Mouse (Mus musculus) embryonic facial prominence, embryonic 11.5 days (tissue): ENCODE measurements around the gene Pmepa1. TPM values are rescaled to one million over a fixed set of nuclear protein-coding genes. Genes with fewer than 3 reads are reported as not detected.

Experiments
- ATAC-seq: fragments of 200-750 bp; cut with Nextera tagmentation; replicated peaks from 2 replicates; pipeline ENCODE4 v1.8.0; 2017; ENCODE audit warnings: low read depth; ENCODE audit not compliant: insufficient number of reproducible peaks, low FRiP score, low TSS enrichment
- DNase-seq: peaks from one replicate; pipeline ENCODE4 v3.0.0-alpha.2; 2015; ENCODE audit warnings: low spot score
- H3K27ac ChIP-seq: fragments of 300-500 bp; sonication (generic); replicated peaks from 2 replicates; pipeline ENCODE4 v1.5.1; 2014; ENCODE audit warnings: mild to moderate bottlenecking, low read depth, low read length, control low read depth
- H3K27me3 ChIP-seq: fragments of 300-500 bp; sonication (generic); 2 replicates; pipeline ENCODE4 v1.6.1; 2014; ENCODE audit warnings: mild to moderate bottlenecking, low read length, moderate library complexity, mixed read lengths; ENCODE audit not compliant: control insufficient read depth, insufficient read depth
- H3K36me3 ChIP-seq: fragments of 300-500 bp; sonication (generic); replicated peaks from 2 replicates; pipeline ENCODE4 v1.6.1; 2014; ENCODE audit warnings: low read depth, mild to moderate bottlenecking, low read length, moderate library complexity, mixed read lengths; ENCODE audit not compliant: control insufficient read depth, insufficient read depth
- H3K4me1 ChIP-seq: fragments of 300-500 bp; sonication (generic); 2 replicates; pipeline ENCODE4 v1.6.1; 2014; ENCODE audit warnings: low read length, mixed read lengths; ENCODE audit not compliant: control insufficient read depth, insufficient read depth
- H3K4me2 ChIP-seq: fragments of 300-500 bp; sonication (generic); 2 replicates; pipeline ENCODE4 v1.6.1; 2014; ENCODE audit warnings: low read depth, mild to moderate bottlenecking, control low read depth, low read length, moderate library complexity
- H3K4me3 ChIP-seq: fragments of 300-500 bp; sonication (generic); 2 replicates; pipeline ENCODE4 v1.5.1; 2014; ENCODE audit warnings: low read depth, low read length, control low read depth
- H3K9ac ChIP-seq: fragments of 300-500 bp; sonication (generic); replicated peaks from 2 replicates; pipeline ENCODE4 v1.6.1; 2014; ENCODE audit warnings: mild to moderate bottlenecking, control low read depth, low read length
- H3K9me3 ChIP-seq: fragments of 300-500 bp; sonication (generic); replicated peaks from 2 replicates; pipeline ENCODE4 v1.6.1; 2016; ENCODE audit warnings: mild to moderate bottlenecking, low read length, inconsistent platforms, mixed read lengths; ENCODE audit not compliant: control insufficient read depth
- WGBS: fragments of 180-500 bp; shearing (Covaris S2); extraction: QIAGEN DNeasy Blood & Tissue Kit; methylation state at CpG from one replicate; pipeline ENCODE4 v1.1.7; 2014; 5-methylcytosine and 5-hydroxymethylcytosine counted together
- polyA plus RNA-seq: library from polyadenylated mRNA; unstranded; fragments of >200 nt; fragmentation: Nextera tagmentation; extraction: Ambion mirVana; gene quantifications from 2 replicates; pipeline ENCODE4 v1.2.1, GENCODE M21; 2014

The Pmepa1 gene
- polyA plus RNA-seq, 1 experiment from 2014 or later = 3.3 TPM

- H3K4me2 ChIP-seq = no peak overlapping the region
- no peak for ATAC-seq
- no peak overlapping the region for H3K4me3 ChIP-seq
- no peaks in the 10 kb centered on the region for H3K27me3 ChIP-seq
- no peak for DNase-seq
- H3K27ac ChIP-seq = no peak overlapping the region
- no peaks in the 10 kb centered on the region for H3K4me1 ChIP-seq
- H3K9ac ChIP-seq = no peak overlapping the region
- H3K36me3 ChIP-seq = peaks cover 4% of the 10 kb centered on the region
- 78% methylated on average over 7 of the region's 7 CpGs for WGBS
- no peaks in the 10 kb centered on the region for H3K9me3 ChIP-seq
These were observed 50.4 kb downstream of the Pmepa1 start for GRCm38 (mm10) chr2:173225906-173226305.

GRCm38 (mm10) chr2:173224832-173225231 lies 51.5 kb downstream of the Pmepa1 start:
- H3K4me1 ChIP-seq = no peaks in the 10 kb centered on the region
- no peak overlapping the region for H3K4me2 ChIP-seq
- WGBS = 57% methylated on average over 7 of the region's 7 CpGs
- no peak for DNase-seq
- H3K9ac ChIP-seq = no peak overlapping the region
- H3K27me3 ChIP-seq = no peaks in the 10 kb centered on the region
- no peak overlapping the region for H3K27ac ChIP-seq
- H3K4me3 ChIP-seq = no peak overlapping the region
- H3K36me3 ChIP-seq = peaks cover 4% of the 10 kb centered on the region
- no peaks in the 10 kb centered on the region for H3K9me3 ChIP-seq
- no peak for ATAC-seq

- ATAC-seq (no peak), DNase-seq (no peak)
- H3K4me3 ChIP-seq = no peak overlapping the region
- H3K4me2 ChIP-seq = no peak overlapping the region
- peaks cover 4% of the 10 kb centered on the region for H3K36me3 ChIP-seq
- H3K4me1 ChIP-seq = no peaks in the 10 kb centered on the region
- H3K9ac ChIP-seq = no peak overlapping the region
- no peak overlapping the region for H3K27ac ChIP-seq
- H3K27me3 ChIP-seq = no peaks in the 10 kb centered on the region
- no peaks in the 10 kb centered on the region for H3K9me3 ChIP-seq
- 62% methylated on average over 3 of the region's 3 CpGs for WGBS
These were observed 52.2 kb downstream of the Pmepa1 start for GRCm38 (mm10) chr2:173224097-173224496.

- no peaks in the 10 kb centered on the region for H3K4me1 ChIP-seq
- 67% methylated on average over 3 of the region's 3 CpGs for WGBS
- no peak for ATAC-seq
- no peaks in the 10 kb centered on the region for H3K9me3 ChIP-seq
- H3K4me2 ChIP-seq = no peak overlapping the region
- H3K36me3 ChIP-seq = peaks cover 4% of the 10 kb centered on the region
- H3K27me3 ChIP-seq = no peaks in the 10 kb centered on the region
- H3K9ac ChIP-seq = no peak overlapping the region
- no peak for DNase-seq
- H3K4me3 ChIP-seq = no peak overlapping the region
- no peak overlapping the region for H3K27ac ChIP-seq
These were observed 52.8 kb downstream of the Pmepa1 start for GRCm38 (mm10) chr2:173223496-173223895.

DNA sequence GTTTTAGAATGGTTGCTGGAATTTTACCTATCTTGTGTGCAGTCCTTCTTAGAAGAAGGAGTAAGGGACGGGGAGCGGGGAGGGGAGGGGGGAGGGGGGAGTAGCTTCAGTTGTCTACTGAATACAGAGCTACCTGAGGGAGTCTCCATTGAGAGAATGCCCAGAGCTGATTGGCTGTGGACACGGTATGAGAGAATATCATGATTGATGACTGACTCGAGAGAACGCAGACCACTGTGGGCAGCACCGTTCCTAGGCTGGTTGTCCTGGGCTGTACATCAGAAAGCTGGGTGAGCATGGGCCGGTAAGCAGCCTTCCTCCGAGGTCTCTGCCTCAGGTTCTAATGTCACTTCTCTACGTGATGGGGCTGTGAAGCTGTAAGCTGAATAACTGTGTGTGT lies 55.6 kb downstream of the Pmepa1 start:
- H3K27me3 ChIP-seq = no peaks in the 10 kb centered on the region
- H3K4me2 ChIP-seq = no peak overlapping the region
- 91% methylated on average over 9 of the region's 9 CpGs for WGBS
- no peaks in the 10 kb centered on the region for H3K4me1 ChIP-seq
- DNase-seq (no peak), ATAC-seq (no peak)
- no peaks in the 10 kb centered on the region for H3K9me3 ChIP-seq
- no peak overlapping the region for H3K9ac ChIP-seq
- H3K4me3 ChIP-seq = no peak overlapping the region
- no peaks in the 10 kb centered on the region for H3K36me3 ChIP-seq
- no peak overlapping the region for H3K27ac ChIP-seq

DNA sequence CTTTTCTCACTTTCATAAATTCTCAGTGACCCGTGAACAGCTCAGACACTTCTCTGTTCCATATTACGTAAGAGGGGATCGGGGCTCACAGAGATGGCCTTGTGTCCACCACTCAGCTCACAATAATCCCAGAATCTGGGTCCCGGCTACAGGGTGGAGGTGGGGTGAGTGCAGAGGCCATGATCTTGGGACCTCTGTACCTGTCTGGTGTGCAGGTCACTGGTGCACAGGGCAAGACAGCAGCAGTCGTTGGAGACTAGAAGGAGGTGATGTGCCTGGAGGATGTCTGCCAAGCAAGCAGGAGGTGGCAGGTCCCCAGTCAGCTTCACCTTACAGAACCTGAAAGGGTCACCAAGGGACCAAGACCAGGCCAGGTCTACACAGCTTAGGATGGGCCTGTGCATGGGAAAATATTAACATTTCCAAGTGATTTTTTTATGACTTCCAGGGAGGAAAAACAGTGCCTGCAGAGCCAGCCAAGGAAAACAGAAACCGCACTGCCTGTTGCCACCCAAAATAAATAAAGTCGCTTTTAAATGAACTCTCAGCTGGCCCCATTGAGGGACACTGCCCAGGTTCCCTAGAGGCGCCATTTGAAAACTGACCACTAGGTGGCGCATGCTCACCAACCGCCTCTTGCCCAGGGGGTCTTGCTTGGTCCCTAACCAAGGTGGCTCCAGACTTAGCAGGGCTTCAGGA lies 56.9 kb downstream of the Pmepa1 start:
- no peaks in the 10 kb centered on the region for H3K36me3 ChIP-seq
- no peak overlapping the region for H3K4me2 ChIP-seq
- no peaks in the 10 kb centered on the region for H3K9me3 ChIP-seq
- no peak for ATAC-seq
- DNase-seq = peak; percentile 71
- H3K9ac ChIP-seq = no peak overlapping the region
- H3K27me3 ChIP-seq = no peaks in the 10 kb centered on the region
- WGBS = 46% methylated on average over 10 of the region's 10 CpGs
- H3K4me3 ChIP-seq = no peak overlapping the region
- no peaks in the 10 kb centered on the region for H3K4me1 ChIP-seq
- H3K27ac ChIP-seq = no peak overlapping the region

DNA sequence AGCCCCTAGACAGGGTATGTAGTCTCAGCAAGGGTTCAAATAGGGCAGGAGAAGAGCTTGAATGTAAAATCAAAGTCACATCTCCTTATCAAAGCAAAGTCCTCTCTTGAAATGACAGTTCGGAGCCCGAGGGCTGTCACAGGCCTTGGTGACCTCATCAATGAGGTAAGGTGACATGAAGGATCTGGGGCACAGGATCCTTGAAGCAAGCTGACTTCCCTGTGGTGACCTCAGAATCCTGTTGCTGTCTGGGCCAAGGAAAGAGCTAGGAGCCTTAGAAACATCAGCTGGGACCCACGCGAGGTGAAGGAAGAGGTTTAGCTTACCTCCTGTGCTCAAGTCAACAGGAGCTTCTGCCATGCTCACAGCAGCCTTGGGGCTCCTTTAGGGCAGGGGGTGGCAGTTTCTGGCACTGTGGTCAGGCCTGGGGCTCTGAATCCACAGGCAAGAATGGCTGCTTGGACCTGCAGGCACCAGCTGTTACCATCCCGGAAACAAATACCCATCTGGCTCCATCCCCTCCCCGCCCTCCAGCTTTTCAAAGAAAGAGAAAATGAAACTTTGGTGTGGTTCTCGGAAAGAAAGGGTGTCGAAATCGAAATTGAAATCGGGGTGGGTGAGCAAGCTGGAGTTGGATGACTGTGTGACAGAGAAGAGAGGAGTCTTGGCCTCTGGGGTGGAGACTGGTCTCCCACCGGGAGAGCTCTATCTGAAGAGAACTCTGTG lies 57.8 kb downstream of the Pmepa1 start, which contains the start of gene Zbp1:
Gene Zbp1, minus strand, starts transcription at position 508 of the 726 bp plus-strand sequence.
- Histone ChIP-seq H3K9ac (no peak within 1 kb of the TSS), H3K4me1 (no peaks in the 10 kb centered on the region), H3K27me3 (no peaks in the 10 kb centered on the region), H3K9me3 (no peaks in the 10 kb centered on the region), H3K4me3 (no peak within 1 kb of the TSS), H3K36me3 (no peaks in the 10 kb centered on the region), H3K4me2 (no peak within 1 kb of the TSS), H3K27ac (no peak within 1 kb of the TSS)
- WGBS = 69% methylated on average over 11 of the region's 11 CpGs
- no peak for DNase-seq
- no peak for ATAC-seq

DNA sequence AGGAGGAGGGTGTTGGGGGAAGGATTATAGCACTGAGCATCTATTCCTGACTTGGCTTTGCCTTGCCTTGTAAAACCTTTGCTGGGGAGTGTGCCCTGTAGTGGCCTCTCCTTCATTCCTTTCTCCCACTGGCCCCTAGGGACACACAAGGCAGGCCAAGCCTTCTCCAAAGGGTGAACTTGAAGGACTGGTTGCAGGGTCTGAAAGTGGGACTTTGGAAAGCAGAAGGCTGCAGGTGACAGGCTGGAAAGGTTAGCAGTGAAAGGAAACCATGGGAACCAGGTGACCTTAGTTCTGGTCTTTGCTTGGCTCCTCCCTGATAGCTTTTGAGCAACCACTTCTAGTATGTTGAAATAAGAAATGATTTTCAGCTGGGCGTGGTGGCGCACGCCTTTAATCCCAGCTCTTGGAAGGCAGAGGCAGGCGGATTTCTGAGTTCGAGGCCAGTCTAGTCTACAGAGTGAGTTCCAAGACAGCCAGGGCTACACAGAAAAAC lies 58.5 kb downstream of the Pmepa1 start:
- no peak overlapping the region for H3K27ac ChIP-seq
- DNase-seq (no peak), ATAC-seq (no peak)
- H3K27me3 ChIP-seq = no peaks in the 10 kb centered on the region
- H3K4me1 ChIP-seq = no peaks in the 10 kb centered on the region
- no peak overlapping the region for H3K4me3 ChIP-seq
- WGBS = 97% methylated on average over 5 of the region's 5 CpGs
- H3K9ac ChIP-seq = no peak overlapping the region
- H3K36me3 ChIP-seq = no peaks in the 10 kb centered on the region
- H3K4me2 ChIP-seq = no peak overlapping the region
- H3K9me3 ChIP-seq = no peaks in the 10 kb centered on the region
